Mouse (Mus musculus) kidney, adult 2 months (tissue): ENCODE measurements around the gene Ttc28. TPM values are rescaled to one million over a fixed set of nuclear protein-coding genes. Genes with fewer than 3 reads are reported as not detected.

Experiments used
- DNase-seq: peaks from one replicate; pipeline ENCODE4 v3.0.0; 2021
- H3K27ac ChIP-seq: fragments of 200-500 bp; 2 replicates; pipeline ENCODE4 v1.5.1; 2012; ENCODE audit warnings: low read depth, low read length, control low read depth, inconsistent platforms; ENCODE audit not compliant: insufficient read depth
- H3K27me3 ChIP-seq: fragments of 200-500 bp; replicated peaks from 2 replicates; pipeline ENCODE4 v1.6.1; 2012; ENCODE audit warnings: mild to moderate bottlenecking, moderate library complexity, low read length, inconsistent platforms; ENCODE audit not compliant: control insufficient read depth, insufficient read depth
- H3K36me3 ChIP-seq: fragments of 200-500 bp; 2 replicates; pipeline ENCODE4 v1.6.1; 2012; ENCODE audit warnings: mild to moderate bottlenecking, moderate library complexity, low read length, inconsistent platforms; ENCODE audit not compliant: control insufficient read depth, insufficient read depth
- H3K4me1 ChIP-seq: fragments of 200-500 bp; 2 replicates; pipeline ENCODE4 v1.6.1; 2011; ENCODE audit warnings: low read length; ENCODE audit not compliant: control insufficient read depth, insufficient read depth
- H3K4me3 ChIP-seq: fragments of 200-500 bp; 2 replicates; pipeline ENCODE4 v1.5.1; 2011; ENCODE audit warnings: mild to moderate bottlenecking, low read depth, low read length, control low read depth; ENCODE audit not compliant: insufficient read depth
- CTCF ChIP-seq: fragments of 200-500 bp; conservative IDR thresholded peaks from 2 replicates; pipeline ENCODE4 v1.5.1; 2011; ENCODE audit warnings: low read depth, mild to moderate bottlenecking, control low read depth, low read length, moderate library complexity, mixed read lengths; ENCODE audit not compliant: insufficient read depth, insufficient read length
- POLR2A ChIP-seq: fragments of 200-500 bp; IDR thresholded peaks from one replicate; pipeline ENCODE4 v1.6.1; 2011; ENCODE audit warnings: low read depth, low read length, control low read depth
- WGBS: fragments of 180-500 bp; shearing (Covaris S2); methylation state at CpG from one replicate; pipeline ENCODE4 v1.1.7; 2018; 5-methylcytosine and 5-hydroxymethylcytosine counted together
- polyA plus RNA-seq: library from polyadenylated mRNA; depleted of rRNA; stranded (reverse); fragments of >200 nt; gene quantifications from 2 replicates; pipeline ENCODE4 v1.2.3, GENCODE M21; 2012

The Ttc28 gene
- polyA plus RNA-seq, 1 experiment, result 6.6 TPM

GRCm38 (mm10) chr5:111204221-111204620, 324.6 kb downstream of the Ttc28 start:
- H3K4me3 ChIP-seq, result no peak overlapping the region
- H3K27ac ChIP-seq, result no peak overlapping the region
- H3K36me3 ChIP-seq, result no peaks in the 10 kb centered on the region
- H3K27me3 ChIP-seq, result no peaks in the 10 kb centered on the region
- TF ChIP-seq POLR2A, result no peak
- TF ChIP-seq CTCF, result no peak
- 78% methylated on average over 5 of the region's 5 CpGs for WGBS
- H3K4me1 ChIP-seq, result no peaks in the 10 kb centered on the region
- no peak for DNase-seq

DNA sequence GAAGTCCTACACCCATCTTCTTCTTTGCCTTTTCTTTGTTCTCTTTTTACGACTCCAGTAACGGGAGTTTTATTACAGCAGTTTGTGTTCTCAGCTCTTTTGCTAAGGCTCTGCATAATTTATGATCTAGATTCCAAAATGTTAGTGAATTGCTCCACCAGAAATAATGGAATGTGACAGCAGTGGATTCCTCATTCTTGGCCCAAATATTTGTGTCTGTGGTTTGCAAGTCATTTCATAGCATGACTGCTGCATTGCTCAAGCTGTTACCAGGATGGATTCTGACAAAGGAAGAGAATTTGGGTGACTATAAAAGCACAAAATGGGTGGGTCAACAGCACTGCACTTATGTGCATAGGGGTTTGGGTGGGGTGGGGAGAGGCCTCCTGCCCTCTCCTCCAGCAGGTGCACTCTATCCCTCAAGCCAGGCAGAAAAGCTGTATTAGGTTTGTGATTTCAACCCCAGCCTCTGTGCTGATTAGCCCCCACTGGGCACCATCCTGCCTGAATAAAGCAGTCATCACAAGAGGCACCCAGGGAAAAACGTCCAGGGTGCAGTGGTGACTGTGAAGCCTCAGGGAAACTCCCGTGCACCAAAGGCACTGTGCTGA, 325.5 kb downstream of the Ttc28 start:
- peak; percentile 54 for DNase-seq
- TF ChIP-seq CTCF (no peak), POLR2A (no peak)
- Histone ChIP-seq H3K27me3 (no peaks in the 10 kb centered on the region), H3K4me1 (no peaks in the 10 kb centered on the region), H3K36me3 (no peaks in the 10 kb centered on the region), H3K4me3 (no peak overlapping the region), H3K27ac (peak overlapping the region; percentile 46)
- 56% methylated on average over 4 of the region's 4 CpGs for WGBS

DNA sequence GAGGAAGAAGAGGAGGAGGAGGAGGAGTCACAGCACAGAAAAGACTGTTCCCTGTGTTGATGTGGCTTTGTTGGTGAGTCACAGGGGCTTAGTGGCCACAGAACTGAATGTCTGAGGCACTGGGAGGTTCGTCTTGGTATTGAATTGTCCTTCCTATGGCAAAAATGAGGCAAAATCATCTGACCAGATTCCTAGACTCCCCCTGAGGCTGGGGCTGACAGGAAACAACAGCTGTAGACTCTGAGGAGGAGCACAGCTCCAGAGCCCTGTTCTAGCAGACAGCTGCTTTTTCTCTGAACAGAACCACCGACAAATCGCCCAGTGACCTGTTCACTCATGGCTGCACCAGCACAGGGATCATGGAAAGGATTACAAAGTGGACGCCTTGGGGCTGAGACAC, 326.2 kb downstream of the Ttc28 start:
- Histone ChIP-seq H3K4me3 (no peak overlapping the region), H3K27ac (no peak overlapping the region; the same call in 1 of the 2 replicates), H3K27me3 (no peaks in the 10 kb centered on the region), H3K4me1 (no peaks in the 10 kb centered on the region), H3K36me3 (no peaks in the 10 kb centered on the region)
- no peak for TF ChIP-seq CTCF
- no peak for TF ChIP-seq POLR2A
- WGBS, result 44% methylated on average over 4 of the region's 4 CpGs
- DNase-seq, result peak; percentile 39

- no peak for TF ChIP-seq POLR2A
- peak; percentile 45; the same call in 1 of the 2 replicates for TF ChIP-seq CTCF
- Histone ChIP-seq H3K36me3 (no peaks in the 10 kb centered on the region), H3K4me1 (no peaks in the 10 kb centered on the region), H3K27me3 (no peaks in the 10 kb centered on the region), H3K4me3 (no peak overlapping the region), H3K27ac (no peak overlapping the region)
- 53% methylated on average over 8 of the region's 8 CpGs for WGBS
- peak; percentile 62 for DNase-seq
These were observed 328.5 kb downstream of the Ttc28 start for GRCm38 (mm10) chr5:111207924-111208659.

DNA sequence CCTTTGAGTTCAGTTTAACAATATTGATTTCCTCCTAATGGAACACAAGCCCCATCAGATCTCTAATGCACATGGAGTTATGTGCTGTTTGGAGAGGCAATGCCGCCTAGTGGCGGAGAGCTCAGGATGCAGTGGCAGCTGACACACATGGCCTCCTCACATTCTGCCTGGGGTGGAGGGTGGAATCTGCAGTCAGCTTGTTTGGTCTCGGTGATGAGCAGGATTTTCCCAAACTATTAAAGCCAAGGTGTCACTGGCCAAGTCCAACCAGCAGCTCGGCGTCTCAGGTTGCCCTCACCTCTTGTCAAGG, 329.0 kb downstream of the Ttc28 start:
- Histone ChIP-seq H3K36me3 (no peaks in the 10 kb centered on the region), H3K27ac (no peak overlapping the region), H3K27me3 (no peaks in the 10 kb centered on the region), H3K4me1 (no peaks in the 10 kb centered on the region), H3K4me3 (no peak overlapping the region)
- DNase-seq, result peak; percentile 65
- 55% methylated on average over 5 of the region's 5 CpGs for WGBS
- TF ChIP-seq CTCF (peak; percentile 83), POLR2A (no peak)

- Histone ChIP-seq H3K4me3 (no peak overlapping the region), H3K4me1 (no peaks in the 10 kb centered on the region), H3K27ac (no peak overlapping the region), H3K36me3 (no peaks in the 10 kb centered on the region), H3K27me3 (no peaks in the 10 kb centered on the region)
- TF ChIP-seq POLR2A, result no peak
- no peak; the same call in 1 of the 2 replicates for TF ChIP-seq CTCF
- DNase-seq, result no peak
- WGBS, result 40% methylated on average over 8 of the region's 8 CpGs
These were observed 334.4 kb downstream of the Ttc28 start for GRCm38 (mm10) chr5:111213935-111214450.

DNA sequence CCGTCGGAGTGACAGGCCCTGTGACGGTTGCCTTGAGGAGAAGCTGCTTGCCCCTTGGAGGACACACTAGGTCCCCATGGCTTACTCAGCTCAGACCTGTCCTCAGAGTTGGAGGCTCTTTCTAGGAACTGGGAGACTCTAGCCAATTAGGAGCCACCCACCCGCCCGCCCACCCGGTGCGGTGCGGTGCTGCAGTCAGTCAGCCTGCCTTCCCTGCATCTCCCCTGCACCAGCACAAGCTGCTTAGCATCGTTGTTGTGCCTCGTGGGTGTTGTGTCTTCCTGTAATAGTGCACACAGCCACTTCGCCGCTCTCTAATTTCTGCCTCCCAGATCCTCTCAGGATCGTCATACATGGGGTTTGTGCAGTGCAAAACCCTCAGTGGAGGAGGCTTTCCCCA, 335.3 kb downstream of the Ttc28 start:
- Histone ChIP-seq H3K4me3 (no peak overlapping the region), H3K27me3 (no peaks in the 10 kb centered on the region), H3K36me3 (no peaks in the 10 kb centered on the region), H3K27ac (no peak overlapping the region), H3K4me1 (no peaks in the 10 kb centered on the region)
- DNase-seq, result no peak
- no peak for TF ChIP-seq POLR2A
- no peak for TF ChIP-seq CTCF
- WGBS, result 70% methylated on average over 13 of the region's 13 CpGs

DNA sequence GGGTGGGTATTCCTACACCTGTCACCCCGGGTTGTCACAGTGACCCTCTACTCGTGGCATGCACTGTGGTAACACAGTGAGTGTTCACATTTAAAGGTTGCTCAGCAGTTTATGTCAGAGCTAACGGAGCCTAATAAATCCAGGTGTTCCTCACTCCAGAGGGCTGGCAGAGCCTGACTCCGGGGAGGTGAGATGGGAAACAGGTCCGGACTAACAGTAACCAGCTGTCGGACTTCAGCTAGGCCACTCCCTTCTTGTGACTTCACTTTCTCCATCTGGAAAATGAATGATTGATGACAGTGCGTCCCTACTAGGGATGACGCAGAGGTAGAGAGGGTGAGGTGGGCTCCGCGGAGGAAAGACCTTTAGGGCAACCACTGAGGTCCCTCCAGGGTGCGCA, 336.1 kb downstream of the Ttc28 start:
- WGBS, result 74% methylated on average over 11 of the region's 11 CpGs
- H3K27me3 ChIP-seq, result no peaks in the 10 kb centered on the region
- H3K36me3 ChIP-seq, result no peaks in the 10 kb centered on the region
- no peak for DNase-seq
- TF ChIP-seq POLR2A (no peak), CTCF (no peak)
- H3K4me3 ChIP-seq, result no peak overlapping the region
- H3K4me1 ChIP-seq, result no peaks in the 10 kb centered on the region
- H3K27ac ChIP-seq, result no peak overlapping the region
